Mouse (Mus musculus) bone marrow macrophage, adult 2 months (primary cell): Measurements from ENCODE around the gene Rnase9.

ENCODE experiments used
- CTCF ChIP-seq: IDR thresholded peaks from 2 replicates; pipeline ENCODE4 v1.5.1; 2012; ENCODE audit warnings: low read depth, mild to moderate bottlenecking, low read length, moderate library complexity
- POLR2A ChIP-seq: IDR thresholded peaks from 2 replicates; pipeline ENCODE4 v1.6.1; 2012; ENCODE audit warnings: mild to moderate bottlenecking, low read depth, low read length, borderline replicate concordance

DNA sequence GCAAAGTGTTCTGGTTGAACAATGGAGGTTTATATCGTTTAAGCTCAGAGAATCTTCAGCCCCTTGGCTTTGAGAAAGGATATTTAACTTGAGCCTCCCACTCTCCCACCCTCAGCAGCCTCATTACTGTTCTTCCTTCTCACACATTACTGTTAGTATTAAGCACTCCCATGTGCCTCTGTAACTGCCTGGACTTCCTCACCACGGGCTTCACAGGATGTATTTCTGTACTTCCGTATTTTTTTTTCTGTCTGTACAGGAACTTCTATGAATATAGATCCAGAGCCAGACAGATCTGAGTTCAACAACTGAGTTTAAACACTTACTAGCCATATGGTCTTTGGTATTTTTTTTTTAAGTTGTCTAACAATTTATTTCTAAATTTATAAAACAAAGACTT lies 44.6 kb downstream of the Rnase9 start:
- TF ChIP-seq CTCF: no peak
- TF ChIP-seq POLR2A: no peak
